Mouse (Mus musculus): Measurements from ENCODE around the gene Syncrip. TPM values are rescaled to one million over a fixed set of nuclear protein-coding genes. Genes with fewer than 3 reads are reported as not detected.
"Not testable (repeated sequence)": the region's sequence is repeated elsewhere in the genome, so short reads cannot be mapped to it uniquely, and the experiment has no call there.

Gene Syncrip
- total RNA-seq (2021): 10 to 100 TPM; 60.8 to 64.6 TPM
- 6.6 and 14.3 TPM in 2 replicates for polyA plus RNA-seq (2012; rRNA removed)
- long read RNA-seq, full-length matches to known transcripts: 19 of 32 reads
- long read RNA-seq, partial matches to known transcripts: 6 of 32 reads
- long read RNA-seq, other reads (novel, unspliced or antisense): 7 of 32 reads

DNA sequence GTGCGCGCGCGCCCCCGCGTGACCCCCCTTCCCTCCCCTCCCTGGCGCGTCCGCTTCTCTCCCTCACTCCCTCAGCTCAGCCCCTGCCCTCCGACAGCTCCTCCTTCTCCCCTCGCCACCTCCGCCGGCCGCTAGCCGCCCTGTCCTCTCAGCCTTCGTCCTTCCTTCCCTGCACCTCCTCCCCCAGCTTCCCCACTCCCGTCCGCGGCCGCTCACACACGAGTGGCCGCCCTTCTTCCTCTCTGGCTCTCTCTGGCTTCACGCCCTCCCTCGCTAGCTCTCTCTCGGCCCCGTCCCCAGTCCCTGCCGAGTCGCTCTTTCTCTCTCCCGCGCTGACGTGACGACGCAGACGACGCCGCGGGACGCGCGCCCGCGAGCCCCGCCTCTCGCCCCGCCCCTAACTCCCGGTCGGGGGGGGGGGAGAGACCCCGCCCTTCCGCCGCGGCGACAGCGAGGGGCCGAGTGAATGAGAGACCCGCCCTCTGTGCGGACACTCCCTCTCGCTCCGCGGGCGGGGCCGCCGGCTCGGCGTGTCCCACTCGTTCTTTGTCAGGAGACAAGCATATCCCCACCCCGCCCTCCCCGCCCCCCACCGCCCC, at the start of gene Syncrip:
Gene Syncrip, minus strand, starts transcription at position 345 of the 599 bp plus-strand sequence.
- TF ChIP-seq POLR2A (IDR thresholded peaks at IDR 0.05; ENCODE audit: insufficient read depth, low read depth, low read length): peak; percentile 72
- intact Hi-C loops (cut with DNase I); H3K79me2 ChIP-seq (replicated peaks; ENCODE audit: control insufficient read depth, insufficient read depth, low read length); H3K27me3 ChIP-seq (ENCODE audit: control insufficient read depth, insufficient read depth, low read length); H3K4me1 ChIP-seq (ENCODE audit: control insufficient read depth, insufficient read depth, low read length): not testable (repeated sequence)
- Histone ChIP-seq H3K36me3 (ENCODE audit: control insufficient read depth, insufficient read depth, low read length) (peaks cover 16% of the 10 kb centered on the region), H3K4me3 (peak within 1 kb of the TSS; percentile 80), H3K27ac (peak within 1 kb of the TSS; percentile 99), H3K9ac (ENCODE audit: low read depth, low read length) (peak within 1 kb of the TSS; percentile 98)
- DNase-seq: peak; percentile 95 to 96
- 2% methylated on average over 32 of the region's 68 CpGs for WGBS

DNA sequence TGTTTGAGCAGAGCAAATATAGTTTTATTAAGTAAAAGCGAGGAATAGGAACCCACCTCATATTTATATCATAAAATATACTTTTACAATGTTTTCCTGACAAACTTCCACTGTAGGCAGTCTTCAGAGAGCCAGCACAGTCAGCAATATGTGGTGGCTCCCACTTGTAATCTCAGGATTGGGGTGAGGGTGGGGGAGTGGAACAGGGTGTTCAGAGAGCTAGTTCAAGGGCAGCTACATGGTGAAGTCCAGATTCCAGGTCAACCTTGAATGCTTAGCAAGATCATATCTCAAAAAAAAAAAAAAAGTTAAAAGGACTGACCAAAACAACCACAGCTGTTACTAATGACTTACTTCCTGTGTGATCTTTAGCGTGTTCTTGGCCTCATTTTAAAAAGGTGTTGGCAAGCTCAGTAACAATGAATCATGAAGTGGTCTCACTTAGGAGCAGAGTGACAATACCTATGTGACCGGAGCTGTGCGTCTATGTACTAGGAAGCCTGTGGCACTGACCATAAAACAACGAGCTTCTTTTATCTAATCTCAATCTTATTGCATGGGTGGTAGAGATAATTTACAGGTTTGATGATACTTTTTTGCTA, 47.7 kb upstream of the Syncrip start:
- H3K79me2 ChIP-seq (replicated peaks; ENCODE audit: control insufficient read depth, insufficient read depth, low read length): no peaks in the 10 kb centered on the region
- 61% methylated on average over 5 of the region's 5 CpGs for WGBS
- DNase-seq: no peak
- H3K27me3 ChIP-seq (ENCODE audit: control insufficient read depth, insufficient read depth, low read length): no peaks in the 10 kb centered on the region
- H3K27ac ChIP-seq: no peak overlapping the region
- TF ChIP-seq POLR2A (IDR thresholded peaks at IDR 0.05; ENCODE audit: insufficient read depth, low read depth, low read length) (no peak), EP300 (IDR thresholded peaks at IDR 0.05; ENCODE audit: insufficient read depth, low read depth, low read length) (no peak), CTCF (IDR thresholded peaks at IDR 0.05) (no peak)
- no peak overlapping the region for H3K9ac ChIP-seq (ENCODE audit: low read depth, low read length)
- H3K4me1 ChIP-seq (ENCODE audit: control insufficient read depth, insufficient read depth, low read length): no peaks in the 10 kb centered on the region
- H3K36me3 ChIP-seq (ENCODE audit: control insufficient read depth, insufficient read depth, low read length): no peaks in the 10 kb centered on the region
- intact Hi-C loops (cut with DNase I): no loop called here
- H3K4me3 ChIP-seq: no peak overlapping the region

DNA sequence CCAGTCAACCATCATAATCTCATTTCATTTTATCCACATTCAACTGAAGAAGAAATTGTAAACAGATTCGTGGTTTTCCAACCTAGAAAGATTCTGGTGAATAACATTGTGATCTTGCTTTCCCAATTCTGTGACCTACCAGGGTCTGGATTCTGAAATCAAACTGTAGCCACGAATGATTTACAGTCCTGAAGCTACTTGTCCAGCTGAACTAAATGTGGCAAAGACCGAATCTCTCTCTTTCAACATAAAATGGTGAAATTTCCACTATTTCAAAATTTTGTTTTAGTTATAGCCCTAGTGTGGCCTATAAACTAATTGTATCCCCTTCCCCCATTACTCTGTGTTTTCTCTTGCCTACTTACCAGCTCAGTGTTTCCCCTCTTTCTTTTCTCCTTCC, 47.2 kb upstream of the Syncrip start:
- no peak for TF ChIP-seq EP300 (IDR thresholded peaks at IDR 0.05; ENCODE audit: insufficient read depth, low read depth, low read length)
- no peak for TF ChIP-seq POLR2A (IDR thresholded peaks at IDR 0.05; ENCODE audit: insufficient read depth, low read depth, low read length)
- no peak for TF ChIP-seq CTCF (IDR thresholded peaks at IDR 0.05)
- intact Hi-C loops (cut with DNase I): no loop called here
- Histone ChIP-seq H3K9ac (ENCODE audit: low read depth, low read length) (no peak overlapping the region), H3K36me3 (ENCODE audit: control insufficient read depth, insufficient read depth, low read length) (no peaks in the 10 kb centered on the region), H3K4me3 (no peak overlapping the region), H3K27ac (no peak overlapping the region), H3K4me1 (ENCODE audit: control insufficient read depth, insufficient read depth, low read length) (no peaks in the 10 kb centered on the region), H3K27me3 (ENCODE audit: control insufficient read depth, insufficient read depth, low read length) (no peaks in the 10 kb centered on the region), H3K79me2 (replicated peaks; ENCODE audit: control insufficient read depth, insufficient read depth, low read length) (no peaks in the 10 kb centered on the region)
- WGBS: 85% methylated on average over 3 of the region's 3 CpGs
- DNase-seq: no peak

DNA sequence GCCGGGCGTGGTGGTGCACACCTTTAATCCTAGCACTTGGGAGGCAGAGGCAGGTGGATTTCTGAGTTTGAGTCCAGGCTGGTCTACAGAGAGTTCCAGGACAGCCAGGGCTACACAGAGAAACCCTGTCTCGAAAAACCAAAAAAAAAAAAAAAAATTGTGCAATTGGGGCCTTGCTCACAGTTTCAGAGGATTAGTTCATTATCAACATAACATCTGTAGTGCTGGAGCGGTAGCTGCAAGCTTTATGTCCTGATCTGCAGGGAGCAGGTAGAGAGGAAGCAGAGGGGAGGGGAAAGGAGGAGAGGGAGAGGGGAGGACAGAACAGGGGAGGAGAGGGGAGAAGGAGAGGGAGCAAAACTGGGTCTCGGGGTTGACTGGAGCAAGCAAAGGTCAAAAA, 46.4 kb upstream of the Syncrip start:
- DNase-seq: no peak
- intact Hi-C loops (cut with DNase I): no loop called here
- H3K79me2 ChIP-seq (replicated peaks; ENCODE audit: control insufficient read depth, insufficient read depth, low read length): no peaks in the 10 kb centered on the region
- no peak overlapping the region for H3K9ac ChIP-seq (ENCODE audit: low read depth, low read length)
- no peak overlapping the region for H3K4me3 ChIP-seq
- H3K27me3 ChIP-seq (ENCODE audit: control insufficient read depth, insufficient read depth, low read length): no peaks in the 10 kb centered on the region
- WGBS: 90% methylated on average over 5 of the region's 5 CpGs
- H3K36me3 ChIP-seq (ENCODE audit: control insufficient read depth, insufficient read depth, low read length): no peaks in the 10 kb centered on the region
- no peak for TF ChIP-seq POLR2A (IDR thresholded peaks at IDR 0.05; ENCODE audit: insufficient read depth, low read depth, low read length)
- TF ChIP-seq EP300 (IDR thresholded peaks at IDR 0.05; ENCODE audit: insufficient read depth, low read depth, low read length): no peak
- TF ChIP-seq CTCF (IDR thresholded peaks at IDR 0.05): no peak
- no peak overlapping the region for H3K27ac ChIP-seq
- H3K4me1 ChIP-seq (ENCODE audit: control insufficient read depth, insufficient read depth, low read length): no peaks in the 10 kb centered on the region

DNA sequence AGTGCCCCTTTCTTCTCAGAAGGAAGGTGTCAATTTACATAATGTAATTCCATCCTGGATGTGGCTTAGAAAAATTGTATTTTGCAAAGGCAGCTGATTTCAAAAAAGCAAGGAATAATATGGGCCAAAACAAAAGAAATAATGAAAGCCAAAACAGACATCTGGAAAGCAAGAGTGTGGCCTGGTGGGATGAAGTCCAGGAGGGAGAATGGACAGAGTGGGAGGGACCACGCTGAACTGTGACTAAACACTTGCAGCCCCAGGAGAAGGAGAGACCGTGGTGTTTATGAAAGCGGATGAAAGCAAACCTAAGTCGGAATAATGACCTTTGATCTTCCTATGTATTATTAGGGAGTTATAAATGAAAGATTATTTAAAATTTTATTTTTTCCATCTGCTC, 45.6 kb upstream of the Syncrip start:
- no peaks in the 10 kb centered on the region for H3K79me2 ChIP-seq (replicated peaks; ENCODE audit: control insufficient read depth, insufficient read depth, low read length)
- H3K4me3 ChIP-seq: no peak overlapping the region
- peak in 1 of 2 experiments; percentile 18 for DNase-seq
- intact Hi-C loops (cut with DNase I): no loop called here
- H3K27ac ChIP-seq: no peak overlapping the region
- no peak for TF ChIP-seq EP300 (IDR thresholded peaks at IDR 0.05; ENCODE audit: insufficient read depth, low read depth, low read length)
- no peak for TF ChIP-seq CTCF (IDR thresholded peaks at IDR 0.05)
- no peak for TF ChIP-seq POLR2A (IDR thresholded peaks at IDR 0.05; ENCODE audit: insufficient read depth, low read depth, low read length)
- no peak overlapping the region for H3K9ac ChIP-seq (ENCODE audit: low read depth, low read length)
- H3K4me1 ChIP-seq (ENCODE audit: control insufficient read depth, insufficient read depth, low read length): no peaks in the 10 kb centered on the region
- WGBS: 74% methylated on average over 4 of the region's 4 CpGs
- H3K27me3 ChIP-seq (ENCODE audit: control insufficient read depth, insufficient read depth, low read length): no peaks in the 10 kb centered on the region
- H3K36me3 ChIP-seq (ENCODE audit: control insufficient read depth, insufficient read depth, low read length): no peaks in the 10 kb centered on the region

DNA sequence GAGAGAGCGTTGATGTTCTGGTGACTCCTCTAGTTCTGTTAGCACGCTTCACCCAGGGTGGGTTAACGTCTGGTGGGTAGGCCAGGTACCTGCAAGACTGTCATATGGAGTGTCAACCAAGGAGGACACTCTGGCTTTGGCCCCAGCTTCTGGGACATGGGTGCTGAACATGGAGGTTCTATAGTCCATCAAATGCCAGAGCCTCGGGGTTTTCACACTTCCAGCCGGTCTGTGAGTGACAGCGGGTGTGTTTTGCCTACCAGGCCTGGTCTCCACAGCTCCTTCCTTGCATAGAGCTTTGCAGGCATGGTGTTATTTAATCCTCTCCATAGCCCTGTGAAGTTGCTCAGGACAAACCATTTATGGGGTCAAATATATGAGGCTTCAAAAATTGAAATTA, 43.0 kb upstream of the Syncrip start:
- no peak overlapping the region for H3K4me3 ChIP-seq
- whole genome bisulfite sequencing: 92% methylated on average over 6 of the region's 6 CpGs
- DNase-seq: no peak

More for the DNA sequence above, 43.0 kb upstream of the Syncrip start:
- Histone ChIP-seq H3K9ac (ENCODE audit: low read depth, low read length) (no peak overlapping the region), H3K27ac (no peak overlapping the region), H3K36me3 (ENCODE audit: control insufficient read depth, insufficient read depth, low read length) (peaks cover 14% of the 10 kb centered on the region), H3K27me3 (ENCODE audit: control insufficient read depth, insufficient read depth, low read length) (no peaks in the 10 kb centered on the region), H3K79me2 (replicated peaks; ENCODE audit: control insufficient read depth, insufficient read depth, low read length) (no peaks in the 10 kb centered on the region), H3K4me1 (ENCODE audit: control insufficient read depth, insufficient read depth, low read length) (no peaks in the 10 kb centered on the region)
- intact Hi-C loops (cut with DNase I): no loop called here
- no peak for TF ChIP-seq EP300 (IDR thresholded peaks at IDR 0.05; ENCODE audit: insufficient read depth, low read depth, low read length)
- no peak for TF ChIP-seq CTCF (IDR thresholded peaks at IDR 0.05)
- no peak for TF ChIP-seq POLR2A (IDR thresholded peaks at IDR 0.05; ENCODE audit: insufficient read depth, low read depth, low read length)

All from heart, adult 2 months (tissue).